Mouse (Mus musculus): ENCODE results near the gene Rack1.
A peak's percentile ranks its signal among the peaks of the same experiment; 100 is the strongest.

Rack1 gene

DNA sequence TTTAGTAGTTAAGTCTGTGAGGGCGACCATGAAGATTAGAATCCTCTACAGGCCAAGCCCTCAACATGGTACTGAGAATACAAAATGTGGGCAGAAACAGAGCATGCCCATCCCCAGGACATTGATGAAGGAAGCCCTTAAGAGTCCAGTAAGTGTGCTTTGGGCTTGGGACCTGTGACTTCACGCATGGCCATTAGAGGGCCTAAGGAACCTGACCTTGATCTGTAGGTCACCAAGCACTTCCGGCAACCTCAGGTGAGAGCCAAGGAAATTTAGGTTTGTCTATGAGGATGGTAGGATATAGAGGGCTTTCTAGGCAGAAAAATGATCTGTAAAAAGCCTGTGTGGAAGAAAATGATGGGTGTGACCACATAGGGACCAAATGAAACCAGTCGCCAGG is 3.8 kb upstream of the Rack1 start:
- DNase-seq = no peak

DNA sequence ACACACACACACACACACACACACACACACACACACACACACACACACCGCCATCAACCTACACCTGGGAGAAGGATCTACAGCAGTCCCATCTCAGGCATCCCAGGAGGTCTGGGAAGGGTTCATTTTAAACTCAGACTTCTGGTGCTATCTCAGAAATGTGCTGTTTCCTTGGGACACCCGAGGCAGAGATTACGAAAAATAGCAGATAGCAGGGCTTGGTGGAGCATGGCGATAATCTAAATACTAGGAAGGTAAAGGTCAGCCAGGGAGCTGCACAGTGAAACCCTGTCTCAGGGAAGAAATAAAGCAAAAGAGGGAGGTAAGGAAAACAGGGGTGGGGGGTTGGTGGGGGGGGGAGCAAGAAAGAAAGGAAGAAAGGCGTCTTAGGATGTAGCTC is 2.8 kb upstream of the Rack1 start:
- DNase-seq = peak; percentile 8

DNA sequence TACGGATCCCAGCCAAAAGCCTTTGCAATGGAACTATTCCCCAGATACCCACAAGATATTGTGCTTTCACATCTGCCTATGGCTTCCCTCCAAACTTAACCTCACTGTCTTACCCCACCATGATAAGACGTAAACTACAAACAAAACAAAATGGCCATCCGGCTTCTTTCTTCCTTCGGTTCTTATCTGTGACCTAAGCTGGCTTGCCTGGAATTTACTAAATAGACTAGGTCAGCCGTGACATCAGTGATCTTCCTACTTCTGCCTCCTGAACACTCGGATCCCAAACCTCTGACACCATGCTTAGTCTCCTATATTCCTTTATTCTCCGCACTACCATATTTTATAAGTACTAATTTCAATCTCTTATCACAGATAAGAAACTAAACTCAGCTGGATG is 1.8 kb upstream of the Rack1 start:
- DNase-seq = no peak

DNA sequence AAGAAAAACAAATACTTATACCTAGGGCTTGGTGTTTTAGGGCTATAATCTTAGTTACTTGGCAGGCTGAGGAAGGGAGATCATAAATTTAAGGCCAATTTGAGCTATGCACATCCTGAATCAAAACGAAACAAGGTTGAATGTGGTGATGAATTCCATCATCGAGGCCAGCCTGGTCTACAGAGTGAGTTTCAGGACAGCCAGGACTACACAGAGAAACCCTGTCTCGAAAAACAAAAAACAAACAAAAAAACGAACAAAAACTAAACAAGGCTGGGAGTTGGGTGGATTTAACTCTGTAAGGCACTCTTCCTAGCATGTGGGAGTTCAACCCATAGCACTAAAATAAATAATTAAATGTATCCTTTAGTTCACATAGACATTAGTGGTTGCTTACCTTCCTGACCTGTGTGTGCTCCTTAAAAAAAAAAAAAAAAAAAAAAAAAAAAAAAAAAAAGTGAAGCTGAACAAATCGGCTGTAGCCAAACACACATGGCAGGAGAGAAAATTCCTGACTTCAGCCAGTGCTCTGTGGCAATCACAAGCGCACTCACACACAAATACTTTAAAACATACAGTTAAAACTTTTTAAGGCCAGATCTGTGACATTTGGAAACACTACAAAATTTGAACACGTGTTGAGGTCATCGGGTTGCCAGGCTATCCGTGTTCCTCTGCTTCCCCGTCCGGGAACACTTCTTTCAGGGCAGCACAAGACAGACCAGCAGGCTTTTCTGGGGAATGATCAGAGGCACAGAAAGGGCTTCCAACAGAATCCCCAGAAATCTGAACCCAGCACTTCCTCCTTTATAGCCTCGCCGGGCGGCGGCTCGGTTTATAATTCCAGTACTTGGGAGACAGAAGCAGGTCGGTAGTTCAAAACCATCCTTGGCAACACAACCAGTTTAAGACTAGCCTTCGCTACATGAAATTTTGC is 880 bp upstream of the Rack1 start:
- no peak for DNase-seq

DNA sequence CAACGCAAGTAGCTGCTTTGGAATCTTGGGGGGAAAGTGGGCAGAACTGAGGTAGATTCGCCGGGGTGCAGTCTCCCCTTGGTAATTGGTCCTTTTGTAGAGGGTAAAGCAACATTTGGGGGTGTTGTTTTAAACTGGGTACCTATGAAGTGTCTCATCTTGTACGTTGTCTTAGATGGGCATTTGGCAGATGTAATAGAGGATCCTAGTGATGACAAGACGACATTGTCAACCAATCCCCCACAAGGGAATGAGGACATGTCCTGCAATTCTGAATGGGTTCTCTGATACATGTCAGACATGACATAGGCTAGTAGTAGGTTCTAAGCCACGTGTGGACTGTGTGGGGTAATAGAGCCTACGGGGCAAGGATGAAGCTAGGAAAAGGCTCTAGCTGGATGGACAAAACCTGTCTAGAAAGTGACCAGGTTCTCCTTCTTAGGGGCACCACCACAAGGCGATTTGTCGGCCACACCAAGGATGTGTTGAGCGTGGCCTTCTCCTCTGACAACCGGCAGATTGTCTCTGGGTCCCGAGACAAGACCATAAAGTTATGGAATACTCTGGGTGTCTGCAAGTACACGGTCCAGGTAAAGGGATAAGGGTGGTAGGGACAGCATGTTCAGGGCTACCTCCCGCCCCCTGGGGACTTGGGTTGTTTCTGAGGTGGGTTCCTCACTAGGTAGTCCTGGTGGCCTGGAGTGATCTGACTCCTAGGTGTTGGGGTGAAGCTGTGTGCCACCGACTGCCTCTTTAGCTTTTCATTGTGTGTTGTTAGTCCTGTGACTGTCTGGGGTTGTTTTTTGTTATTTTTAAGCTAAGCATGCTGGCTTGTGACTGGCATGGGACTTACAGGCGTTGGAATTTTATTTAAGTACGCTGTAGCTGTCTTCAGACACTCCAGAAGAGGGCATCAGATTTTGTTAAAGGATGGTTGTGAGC is 2.0 kb downstream of the Rack1 start:
- DNase-seq = peak; percentile 16

DNA sequence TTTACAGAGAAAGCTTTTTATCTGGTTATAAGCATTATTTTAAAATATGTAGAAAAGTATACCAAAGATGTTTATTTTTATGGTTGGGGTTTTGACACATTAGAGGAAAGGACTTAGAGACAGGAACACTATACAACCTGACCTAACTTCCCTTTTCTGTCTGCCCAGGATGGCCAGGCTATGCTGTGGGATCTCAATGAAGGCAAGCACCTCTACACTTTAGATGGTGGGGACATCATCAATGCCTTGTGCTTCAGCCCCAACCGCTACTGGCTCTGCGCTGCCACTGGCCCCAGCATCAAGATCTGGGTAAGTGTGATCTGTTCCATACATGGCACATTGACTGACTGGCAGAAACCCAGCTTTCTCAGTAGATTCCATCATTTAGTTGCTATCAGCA is 3.9 kb downstream of the Rack1 start:
- DNase-seq = no peak

DNA sequence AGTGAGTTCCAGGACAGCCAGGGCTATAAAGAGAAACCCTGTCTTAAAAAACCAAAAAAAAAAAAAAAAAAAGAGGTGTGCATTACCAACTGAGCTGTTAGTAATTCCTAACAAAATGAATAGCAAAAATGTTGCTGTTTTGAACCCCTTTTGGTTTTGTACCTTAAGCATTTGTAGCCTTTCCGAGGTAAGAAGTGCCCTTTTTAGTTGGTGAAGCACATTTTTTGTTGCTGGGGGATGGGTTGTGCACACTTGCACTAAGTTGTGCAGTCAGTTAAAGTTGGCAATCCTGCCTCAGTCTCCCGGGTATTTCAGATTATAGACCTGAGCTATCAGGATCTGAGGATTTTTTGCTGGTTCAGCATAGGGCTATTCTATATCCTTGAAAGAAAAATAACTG is 4.8 kb downstream of the Rack1 start:
- DNase-seq = no peak

DNA sequence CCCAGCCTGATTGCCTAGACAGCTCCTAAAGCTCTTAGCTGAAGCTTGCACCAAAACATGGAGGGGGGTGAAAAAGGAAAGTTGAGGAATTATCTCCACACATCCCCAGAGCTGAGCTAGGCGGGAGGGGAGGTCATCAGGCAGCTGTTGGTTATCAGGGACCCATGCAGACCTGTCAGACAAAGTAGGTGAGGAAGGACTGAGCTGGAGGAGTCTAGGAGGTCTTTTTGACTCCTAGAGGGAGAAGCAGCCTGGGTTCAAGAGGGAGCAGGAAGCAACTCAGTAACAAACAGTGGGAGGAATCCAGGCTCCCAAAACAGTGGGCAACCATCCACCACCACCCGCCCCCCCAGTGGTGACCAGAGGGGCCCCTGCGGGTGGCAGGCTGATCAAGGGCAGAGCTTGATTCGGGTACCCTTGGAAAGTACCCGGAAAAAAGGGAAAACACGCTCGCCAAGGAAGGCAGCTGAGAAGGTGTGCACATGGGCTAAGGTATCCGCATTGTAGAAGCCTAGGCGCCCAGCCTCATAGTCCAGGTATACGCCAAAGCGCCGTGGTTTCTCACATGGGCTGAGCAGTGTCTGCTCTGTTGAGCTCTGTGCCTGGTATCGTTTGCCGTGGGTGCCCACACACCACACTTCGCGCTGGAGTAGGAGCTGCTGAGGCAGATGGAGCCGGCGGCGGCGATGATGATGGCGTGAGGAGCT is 6.9 kb downstream of the Rack1 start:
- no peak for DNase-seq

DNA sequence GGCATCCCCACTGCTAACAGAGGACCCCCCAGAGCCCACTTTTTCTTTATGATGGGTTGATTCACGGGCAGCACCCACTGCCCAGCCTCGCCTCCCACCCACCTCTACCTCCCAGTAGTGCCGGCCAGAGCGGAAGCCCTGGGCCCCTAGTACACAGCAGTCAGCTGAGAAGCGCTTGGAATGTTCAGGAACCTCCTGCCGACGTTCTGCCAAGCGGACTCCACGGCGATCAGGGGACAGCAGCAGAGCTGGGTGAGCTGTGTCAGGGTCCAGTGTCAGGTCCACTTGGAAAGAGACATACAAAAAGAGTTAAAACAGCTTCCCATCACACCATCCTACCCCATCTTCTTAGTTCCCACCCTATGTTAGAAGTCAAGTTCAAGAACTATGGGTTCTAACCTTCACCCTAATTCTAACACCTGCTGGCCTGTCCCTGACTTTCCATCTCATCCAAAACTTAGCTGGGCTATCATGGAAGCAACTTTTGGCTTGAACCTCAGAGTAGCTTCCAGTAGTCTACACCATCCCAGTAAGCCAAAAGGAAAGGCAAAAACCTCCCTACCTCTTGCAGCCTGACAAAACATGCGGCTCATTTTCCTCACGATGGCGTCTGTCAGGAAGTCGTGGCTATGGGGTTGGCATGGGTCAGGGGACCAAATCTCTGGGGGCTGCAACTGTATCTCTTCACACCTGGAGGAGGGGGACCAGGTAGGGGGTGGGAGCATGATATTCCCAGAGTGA is 7.6 kb downstream of the Rack1 start:
- DNase-seq = no peak

DNA sequence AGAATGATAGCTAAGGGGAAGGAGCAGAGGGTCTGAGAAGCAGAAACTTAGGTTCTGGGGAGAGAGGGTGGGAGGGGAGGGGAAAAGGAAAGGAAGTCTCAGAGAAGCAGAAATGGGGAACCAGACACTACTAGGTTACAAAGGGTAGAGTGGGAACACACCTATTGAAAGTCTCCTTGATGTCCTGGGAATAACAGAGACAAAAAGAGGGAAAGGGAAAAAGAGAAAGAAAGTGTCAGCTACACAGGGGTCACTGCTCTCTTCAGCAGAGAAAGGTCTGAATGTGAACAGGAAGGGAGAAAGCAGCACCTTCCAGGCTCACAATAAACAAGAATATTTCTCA is 8.1 kb downstream of the Rack1 start:
- no peak for DNase-seq

DNA sequence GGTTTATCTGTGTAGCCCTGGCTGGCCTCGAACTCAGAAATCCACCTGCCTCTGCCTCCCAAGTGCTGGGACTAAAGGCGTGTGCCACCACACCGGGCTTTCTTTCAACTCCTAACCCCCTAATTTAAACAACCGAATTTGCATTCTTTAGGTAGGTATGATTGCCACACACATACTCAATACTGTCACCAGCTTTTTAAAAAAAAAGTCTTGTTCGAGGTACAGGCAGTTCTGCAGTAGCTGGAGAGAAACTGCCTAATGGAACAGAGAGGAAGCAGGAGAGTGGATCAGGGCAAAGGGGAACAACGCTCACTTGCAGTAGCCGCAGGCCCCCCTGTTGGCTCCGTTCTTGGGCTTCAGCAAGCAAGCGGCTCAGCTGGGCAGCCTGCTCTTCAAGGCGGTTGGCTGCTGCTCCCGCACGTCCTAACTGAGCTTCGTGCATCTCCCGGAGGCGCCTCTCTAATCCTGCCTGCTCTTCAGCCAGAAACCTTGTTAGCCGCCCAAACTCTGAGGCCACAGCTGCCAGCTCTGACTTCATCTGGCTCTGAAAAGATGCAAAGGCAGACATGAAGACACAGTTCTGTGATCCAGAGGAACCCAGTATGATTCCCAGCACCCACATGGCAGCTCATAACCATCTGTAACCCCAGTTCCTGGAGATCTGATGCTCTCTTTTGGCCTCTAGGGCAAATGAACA is 8.8 kb downstream of the Rack1 start:
- no peak for DNase-seq

DNA sequence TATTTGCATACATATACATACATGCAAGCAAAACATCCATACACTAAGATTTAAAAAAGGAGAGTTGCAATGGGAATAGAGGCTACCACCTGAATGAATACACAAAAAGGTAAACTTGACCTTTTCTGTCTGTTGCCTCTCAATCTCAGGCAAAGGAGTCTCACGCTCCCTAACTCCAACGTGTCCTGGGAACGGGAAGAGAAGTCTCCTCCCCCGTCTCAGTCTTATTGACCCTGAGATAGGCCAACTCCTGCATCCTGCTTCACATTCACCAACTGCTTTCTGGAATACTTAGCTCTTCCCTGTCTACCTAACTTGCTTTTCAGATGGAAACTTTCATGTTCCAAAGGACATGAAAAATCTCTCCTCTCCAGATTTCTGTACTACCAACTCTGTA is 9.3 kb downstream of the Rack1 start:
- no peak for DNase-seq

DNA sequence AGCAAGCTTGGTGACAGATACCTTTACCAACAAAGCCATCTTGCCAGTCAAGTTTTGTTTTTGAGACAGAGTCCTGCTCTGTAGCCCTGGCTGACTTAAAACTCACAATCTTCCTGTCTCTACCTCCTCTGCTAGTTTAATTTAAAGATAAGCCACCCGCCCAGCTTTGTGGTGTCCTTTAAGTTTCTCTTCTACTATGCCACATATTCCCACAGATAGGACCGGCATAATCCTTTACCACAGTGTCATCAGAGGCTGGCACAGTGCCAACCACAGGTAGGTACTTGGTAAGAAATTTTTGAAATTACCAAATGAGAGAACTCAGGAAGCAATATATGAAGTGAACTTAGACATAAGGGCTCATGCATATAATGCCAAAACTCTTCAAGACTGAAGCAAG is 10.0 kb downstream of the Rack1 start:
- no peak for DNase-seq

DNA sequence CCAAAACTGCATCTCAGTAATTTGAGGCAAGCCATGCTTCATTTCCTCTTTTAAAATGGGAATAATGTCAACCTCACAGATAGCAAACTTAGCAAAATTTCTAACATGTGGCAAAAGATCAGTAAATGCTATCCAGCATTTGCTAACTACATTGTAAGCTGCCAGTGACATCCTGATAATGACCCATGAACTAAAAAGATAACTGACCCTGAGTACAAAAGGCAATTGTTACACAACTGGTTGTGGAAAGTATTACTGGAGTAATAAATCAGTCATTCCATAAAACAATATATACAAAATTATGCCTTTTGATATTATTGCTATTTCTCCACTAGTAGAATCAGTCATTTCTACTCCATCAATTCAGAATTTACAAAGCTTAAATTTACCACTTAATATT is 13.7 kb downstream of the Rack1 start:
- DNase-seq = no peak

DNA sequence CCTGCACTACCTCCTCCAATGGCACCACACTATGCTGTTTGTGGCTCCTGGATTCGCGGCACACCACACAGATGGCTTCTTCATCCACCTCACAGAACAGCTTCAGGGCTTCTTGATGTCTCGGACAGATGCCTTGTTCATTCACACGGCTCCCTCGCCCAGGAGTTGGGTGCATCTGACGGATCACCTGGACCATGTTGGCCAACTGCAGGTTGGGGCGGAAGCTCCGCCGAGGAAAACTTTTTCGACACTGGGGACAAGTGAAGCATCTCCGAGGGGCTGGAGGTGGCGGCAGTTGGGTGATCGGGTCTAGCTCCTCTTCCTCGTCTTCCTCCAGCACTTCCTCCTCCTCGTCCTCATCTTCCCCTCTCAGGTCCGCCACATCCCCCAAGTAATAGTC is 15.7 kb downstream of the Rack1 start:
- DNase-seq = no peak

DNA sequence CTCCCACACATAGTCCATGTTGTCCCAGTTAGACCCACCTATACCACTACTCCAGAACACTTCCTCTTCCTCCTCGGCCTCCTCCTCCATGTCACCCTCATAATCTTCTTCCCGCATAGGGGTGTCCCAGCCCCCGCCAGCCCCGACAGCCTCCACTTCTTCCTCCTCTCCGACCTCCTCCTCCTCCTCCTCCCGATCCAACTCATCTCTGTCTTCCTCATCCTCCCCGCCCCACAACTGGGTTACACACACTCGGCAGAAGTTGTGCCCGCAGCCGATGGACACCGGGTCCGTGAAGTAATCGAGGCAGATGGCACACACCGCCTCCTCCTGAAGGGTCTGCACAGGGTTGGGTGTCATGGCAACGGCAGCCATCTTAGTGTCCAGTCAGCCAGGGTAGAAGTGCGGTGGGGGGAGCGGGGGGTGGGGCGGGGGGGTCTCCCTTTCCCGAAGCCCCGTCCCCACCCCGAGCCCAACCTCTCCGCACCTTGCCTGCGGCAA is 16.2 kb downstream of the Rack1 start:
- peak; percentile 86 for DNase-seq

DNA sequence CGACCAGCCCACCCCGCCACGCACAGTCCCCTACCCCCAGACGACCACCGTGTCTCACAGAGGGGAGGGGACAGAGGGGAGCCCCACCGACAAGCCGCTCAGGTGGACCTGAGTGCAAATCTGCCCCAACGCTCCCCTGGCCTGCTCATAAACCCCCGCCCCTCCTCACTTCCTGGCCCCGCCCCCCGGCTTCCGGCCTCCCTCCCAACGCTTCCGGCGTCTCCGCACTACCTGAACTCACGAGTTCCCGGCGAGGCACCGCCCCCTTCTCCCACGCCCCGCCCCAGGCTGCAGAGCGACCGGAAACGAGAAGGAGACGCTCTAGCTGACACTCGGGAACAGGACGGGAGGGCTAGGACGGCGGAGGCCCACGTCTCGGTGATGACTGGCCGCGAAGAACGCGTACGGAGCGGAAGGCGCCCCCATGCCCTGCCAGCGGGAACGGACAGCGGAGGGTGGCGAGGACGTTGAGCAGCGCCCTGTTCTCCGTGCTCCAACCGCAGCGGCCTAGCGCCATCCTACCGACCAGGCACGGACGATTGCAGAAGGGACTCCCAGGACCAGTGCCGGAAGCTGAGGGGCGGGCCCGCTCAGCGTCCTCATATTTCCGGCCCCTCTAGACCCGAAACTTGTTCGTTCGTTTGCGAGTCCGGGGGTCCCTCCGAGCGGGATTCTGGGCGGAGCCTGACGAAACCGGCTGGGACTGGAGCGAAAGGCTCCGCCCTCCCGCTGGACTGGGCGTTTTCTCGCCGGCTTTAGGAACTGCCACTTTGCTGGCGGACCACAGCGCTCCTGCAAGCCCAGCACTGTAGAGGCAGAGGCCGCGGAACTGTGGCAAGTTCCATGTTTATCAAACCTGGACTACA is 16.9 kb downstream of the Rack1 start, which contains the start of gene Trim41:
TSS of gene Trim41 (minus strand) at position 554 of the 866 bp plus-strand sequence.
- peak; percentile 100 for DNase-seq

DNA sequence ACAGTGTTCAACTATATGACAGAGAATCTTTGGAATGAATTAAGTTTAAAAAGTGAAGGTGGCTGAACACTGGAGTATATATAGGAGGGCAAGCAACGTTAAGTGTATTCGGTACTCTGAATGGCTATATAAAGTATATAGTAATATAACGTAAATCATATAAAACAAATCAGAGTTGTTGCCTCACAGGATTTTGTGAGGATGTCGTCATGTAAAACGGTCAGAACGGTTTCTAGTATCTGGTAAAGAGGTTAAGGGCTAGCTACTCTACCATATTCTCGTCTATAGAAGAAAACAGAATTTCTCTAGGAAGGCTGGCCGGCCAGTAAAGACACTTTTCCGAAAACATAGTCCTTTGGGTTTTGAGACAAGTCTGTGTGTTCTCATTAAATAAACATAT is 17.7 kb downstream of the Rack1 start:
- DNase-seq = no peak

DNA sequence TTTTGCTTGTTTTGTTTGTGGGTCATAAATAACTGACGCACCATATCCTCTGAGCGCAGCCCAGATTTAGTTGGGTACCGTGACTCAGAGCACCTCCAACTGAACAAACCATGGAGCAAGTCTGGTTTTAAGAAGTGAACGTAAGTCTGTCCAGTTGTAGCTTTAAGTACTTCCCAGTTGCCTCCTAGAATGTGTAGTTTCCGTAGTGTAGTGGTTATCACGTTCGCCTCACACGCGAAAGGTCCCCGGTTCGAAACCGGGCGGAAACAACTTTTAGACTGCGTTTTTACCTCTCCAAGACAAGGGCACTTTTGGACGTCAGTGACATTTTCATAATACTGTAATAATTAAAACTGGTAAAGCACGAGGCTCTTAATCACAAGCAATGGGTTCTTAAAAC is 18.2 kb downstream of the Rack1 start:
- DNase-seq = peak; percentile 85

DNA sequence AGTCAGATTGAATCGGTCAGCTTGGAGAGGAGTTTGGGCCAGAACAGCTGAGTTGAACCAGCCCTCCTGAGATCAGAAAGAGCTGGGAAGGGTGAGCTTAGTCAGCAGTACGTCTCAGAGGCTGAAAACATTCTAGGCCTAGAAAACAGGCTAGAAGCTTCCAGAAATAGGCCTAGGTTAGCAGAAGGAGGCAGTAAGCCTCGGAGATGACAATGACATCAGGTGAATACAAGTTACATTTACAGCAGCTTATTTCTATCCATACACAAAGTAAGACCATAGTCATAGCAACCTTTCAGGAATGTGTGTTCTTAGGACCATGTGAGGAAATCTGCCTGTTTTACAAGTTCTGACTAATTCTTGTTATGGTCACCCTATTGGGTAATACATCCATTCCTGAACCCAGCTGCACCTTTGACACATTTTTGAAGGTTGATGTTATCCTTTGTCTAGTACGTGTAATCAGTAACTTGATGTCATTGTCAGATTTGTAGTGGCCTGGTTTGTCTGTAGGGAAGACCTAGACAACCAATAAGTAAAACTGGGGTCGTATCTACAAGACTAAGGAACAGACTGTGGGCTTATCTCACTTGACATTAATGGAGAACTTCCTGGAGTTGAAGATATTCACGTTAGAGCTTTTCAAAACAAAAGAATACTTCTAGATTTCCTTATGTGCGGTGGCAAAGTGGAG is 19.6 kb downstream of the Rack1 start:
- DNase-seq = no peak

Measured in cerebellum, adult 9-11 months (tissue).